In genomic region chr9:41859780-41860179, GRCm38 (mm10) we compare ENCODE assay signal across 13 mouse cellular contexts.
A peak's percentile ranks its signal among the peaks of the same experiment; 100 is the strongest.
DNase-seq lines count a peak whose midpoint lies in the region; ATAC-seq and TF ChIP-seq lines count a peak whose summit lies in the region.
"Had no signal": no experiment of that assay in that cellular context is flagged by ENCODE, and none has a peak within 500 bp of the region (broad histone marks: within the 10 kb centered on the region; RNA-seq: fewer than 3 reads in every experiment).

No protein-coding gene starts in this region.

- DNase-seq in hindbrain, embryonic 10.5 days (ENCODE audit: low spot score), result no peak
- no peak for DNase-seq in hindbrain, postnatal 0 days (ENCODE audit: low spot score)
- peak; percentile 35 for DNase-seq in NIH3T3 (ENCODE audit: low read depth)
- no peak for DNase-seq in embryonic facial prominence, embryonic 14.5 days (ENCODE audit: low spot score)
- DNase-seq in limb, embryonic 10.5 days (ENCODE audit: low spot score), result no peak
- no peak for DNase-seq in thymus, adult 2 months
- DNase-seq in layer of hippocampus, adult 8-10 months (ENCODE audit: low spot score in 2 of 2), result no peak
- no peak for DNase-seq in spleen, postnatal 4 days (ENCODE audit: low spot score in 2 of 2)
- DNase-seq: embryo, embryonic 11 days; kidney, adult 8-10 months; thymus, postnatal 4 days had no signal

- no peak for ATAC-seq in hindbrain, postnatal 0 days
- no peak for ATAC-seq in embryonic facial prominence, embryonic 14.5 days (ENCODE audit: low read depth)

- H3K27me3 ChIP-seq in hindbrain, embryonic 10.5 days (ENCODE audit: insufficient read depth, poor library complexity, severe bottlenecking), result no peaks in the 10 kb centered on the region
- no peaks in the 10 kb centered on the region for H3K27me3 ChIP-seq in hindbrain, postnatal 0 days (ENCODE audit: insufficient read depth, low read length)
- H3K27me3 ChIP-seq in embryonic facial prominence, embryonic 14.5 days (replicated peaks; ENCODE audit: control insufficient read depth, insufficient read depth, low read length), result no peaks in the 10 kb centered on the region
- no peaks in the 10 kb centered on the region for H3K27me3 ChIP-seq in limb, embryonic 10.5 days (ENCODE audit: low read depth, poor library complexity, severe bottlenecking)
- no peaks in the 10 kb centered on the region for H3K27me3 ChIP-seq in thymus, adult 2 months (ENCODE audit: control insufficient read depth, insufficient read depth, low read length)

- TF ChIP-seq CTCF in hindbrain, postnatal 0 days (IDR thresholded peaks at IDR 0.05; ENCODE audit: low read depth), result no peak
- no peak for TF ChIP-seq CTCF in thymus, adult 2 months (IDR thresholded peaks at IDR 0.05; ENCODE audit: borderline replicate concordance, control insufficient read depth, extremely low read depth, insufficient read depth, low read length, poor library complexity)

- no peak overlapping the region for H3K9ac ChIP-seq in hindbrain, postnatal 0 days (replicated peaks; ENCODE audit: low read length)
- H3K9ac ChIP-seq in embryonic facial prominence, embryonic 14.5 days (ENCODE audit: low read depth, low read length), result no peak overlapping the region

- no peak overlapping the region for H3K4me2 ChIP-seq in hindbrain, postnatal 0 days (ENCODE audit: low read depth, low read length)
- no peak overlapping the region for H3K4me2 ChIP-seq in embryonic facial prominence, embryonic 14.5 days (ENCODE audit: low read depth, low read length)
- H3K4me2 ChIP-seq: liver, embryonic 11.5 days had no signal

- peak overlapping the region; percentile 41; the same call in 1 of the 2 replicates for H3K27ac ChIP-seq in hindbrain, embryonic 10.5 days
- no peak overlapping the region for H3K27ac ChIP-seq in hindbrain, postnatal 0 days
- peak overlapping the region; percentile 89 for H3K27ac ChIP-seq in embryonic facial prominence, embryonic 14.5 days (replicated peaks; ENCODE audit: low read depth, low read length)
- peak overlapping the region; percentile 87 for H3K27ac ChIP-seq in limb, embryonic 10.5 days
- no peak overlapping the region for H3K27ac ChIP-seq in thymus, adult 2 months (ENCODE audit: control insufficient read depth, insufficient read depth, low read length)
- H3K27ac ChIP-seq: macrophage had no signal

- no peak overlapping the region for H3K4me3 ChIP-seq in hindbrain, embryonic 10.5 days
- no peak overlapping the region for H3K4me3 ChIP-seq in hindbrain, postnatal 0 days (ENCODE audit: low read length)
- H3K4me3 ChIP-seq in embryonic facial prominence, embryonic 14.5 days (ENCODE audit: low read depth, low read length), result no peak overlapping the region
- no peak overlapping the region for H3K4me3 ChIP-seq in limb, embryonic 10.5 days
- H3K4me3 ChIP-seq in thymus, adult 2 months (ENCODE audit: control insufficient read depth, insufficient read depth, low read length), result no peak overlapping the region

- H3K9me3 ChIP-seq in hindbrain, embryonic 10.5 days, result no peaks in the 10 kb centered on the region
- H3K9me3 ChIP-seq in hindbrain, postnatal 0 days (ENCODE audit: low read length), result no peaks in the 10 kb centered on the region
- no peaks in the 10 kb centered on the region for H3K9me3 ChIP-seq in embryonic facial prominence, embryonic 14.5 days (ENCODE audit: control insufficient read depth, low read length)
- no peaks in the 10 kb centered on the region for H3K9me3 ChIP-seq in limb, embryonic 10.5 days (replicated peaks)

- H3K36me3 ChIP-seq in hindbrain, embryonic 10.5 days, result no peaks in the 10 kb centered on the region
- H3K36me3 ChIP-seq in hindbrain, postnatal 0 days (ENCODE audit: insufficient read depth, low read length), result no peaks in the 10 kb centered on the region
- no peaks in the 10 kb centered on the region for H3K36me3 ChIP-seq in embryonic facial prominence, embryonic 14.5 days (ENCODE audit: control insufficient read depth, insufficient read depth, low read length)
- H3K36me3 ChIP-seq in limb, embryonic 10.5 days, result no peaks in the 10 kb centered on the region
- no peaks in the 10 kb centered on the region for H3K36me3 ChIP-seq in thymus, adult 2 months (ENCODE audit: control insufficient read depth, insufficient read depth, low read length)

- no peak for TF ChIP-seq POLR2A in thymus, adult 2 months (IDR thresholded peaks at IDR 0.05; ENCODE audit: control insufficient read depth, extremely low read depth, insufficient read depth, low read length, poor library complexity)

- peaks cover 22% of the 10 kb centered on the region for H3K4me1 ChIP-seq in hindbrain, embryonic 10.5 days (replicated peaks)
- H3K4me1 ChIP-seq in hindbrain, postnatal 0 days (ENCODE audit: insufficient read depth, low read length), result peaks cover 23% of the 10 kb centered on the region
- H3K4me1 ChIP-seq in embryonic facial prominence, embryonic 14.5 days (ENCODE audit: control insufficient read depth, insufficient read depth, low read length), result peaks cover 45% of the 10 kb centered on the region
- H3K4me1 ChIP-seq in limb, embryonic 10.5 days, result peaks cover 39% of the 10 kb centered on the region
- H3K4me1 ChIP-seq in thymus, adult 2 months (replicated peaks; ENCODE audit: control insufficient read depth, insufficient read depth, low read length), result no peaks in the 10 kb centered on the region

- 79% methylated on average over 3 of the region's 3 CpGs for WGBS in hindbrain, embryonic 10.5 days
- 69% methylated on average over 3 of the region's 3 CpGs for WGBS in hindbrain, postnatal 0 days
- WGBS in embryonic facial prominence, embryonic 14.5 days, result 69% methylated on average over 3 of the region's 3 CpGs
- WGBS in limb, embryonic 10.5 days, result 84% methylated on average over 3 of the region's 3 CpGs
- WGBS in thymus, adult 2 months, result 34% methylated on average over 3 of the region's 3 CpGs

Comparison
In these comparisons a context has a peak if more than half of its experiments do, and no peak if none do; other contexts are left out.
1. H3K27ac ChIP-seq: peak in hindbrain, embryonic 10.5 days (single experiment), embryonic facial prominence, embryonic 14.5 days (single experiment) and limb, embryonic 10.5 days (single experiment); none in hindbrain, postnatal 0 days (single experiment) and thymus, adult 2 months (single experiment).